Mouse (Mus musculus) spleen, adult 2 months (tissue): ENCODE data around the gene Cd3eap. TPM values are rescaled to one million over a fixed set of nuclear protein-coding genes. Genes with fewer than 3 reads are reported as not detected.
A peak's percentile ranks its signal among the peaks of the same experiment; 100 is the strongest.

ENCODE experiments used
- DNase-seq, 2 experiments: peaks; one replicate each; pipeline versions ENCODE4 v3.0.0 to v3.0.0-alpha.2; 2012 to 2021; ENCODE audit warnings: low spot score in 2 of 2, low read depth in 1 of 2
- H3K27ac ChIP-seq: fragments of 200-500 bp; 2 replicates; pipeline ENCODE4 v1.5.1; 2012; ENCODE audit warnings: low read length, inconsistent platforms; ENCODE audit not compliant: insufficient read depth
- H3K27me3 ChIP-seq: fragments of 200-500 bp; 2 replicates; pipeline ENCODE4 v1.6.1; 2012; ENCODE audit warnings: mild to moderate bottlenecking, moderate library complexity, low read length, inconsistent platforms; ENCODE audit not compliant: control insufficient read depth, insufficient read depth
- H3K36me3 ChIP-seq: fragments of 200-500 bp; 2 replicates; pipeline ENCODE4 v1.6.1; 2012; ENCODE audit warnings: mild to moderate bottlenecking, low read length, inconsistent platforms; ENCODE audit not compliant: control insufficient read depth, insufficient read depth
- H3K4me1 ChIP-seq: fragments of 200-500 bp; 2 replicates; pipeline ENCODE4 v1.6.1; 2011; ENCODE audit warnings: inconsistent platforms; ENCODE audit not compliant: control insufficient read depth, insufficient read depth, insufficient read length
- H3K4me3 ChIP-seq: fragments of 200-500 bp; 2 replicates; pipeline ENCODE4 v1.5.1; 2011; ENCODE audit warnings: mild to moderate bottlenecking, inconsistent platforms; ENCODE audit not compliant: insufficient read depth, insufficient read length; ENCODE audit errors: extremely low read depth
- CTCF ChIP-seq: fragments of 200-500 bp; IDR thresholded peaks from 2 replicates; pipeline ENCODE4 v1.5.1; 2011; ENCODE audit warnings: mild to moderate bottlenecking, inconsistent platforms; ENCODE audit not compliant: insufficient read depth, insufficient read length, insufficient replicate concordance; ENCODE audit errors: extremely low read depth
- POLR2A ChIP-seq: fragments of 200-500 bp; IDR thresholded peaks from 2 replicates; pipeline ENCODE4 v1.6.1; 2011; ENCODE audit warnings: low read depth, low read length, inconsistent platforms
- WGBS: fragments of 180-500 bp; shearing (Covaris S2); methylation state at CpG from one replicate; pipeline ENCODE4 v1.1.7; 2018; 5-methylcytosine and 5-hydroxymethylcytosine counted together
- polyA plus RNA-seq: library from polyadenylated mRNA; depleted of rRNA; stranded (reverse); fragments of >200 nt; gene quantifications from 2 replicates; pipeline ENCODE4 v1.2.3, GENCODE M21; 2012

Cd3eap gene
- polyA plus RNA-seq, 1 experiment: 5.8 TPM

GRCm38 (mm10) chr7:19337122-19337521, 22.2 kb downstream of the Cd3eap start:
- Histone ChIP-seq H3K27me3 (peaks cover 5% of the 10 kb centered on the region), H3K4me1 (peaks cover 7% of the 10 kb centered on the region), H3K27ac (no peak overlapping the region), H3K4me3 (no peak overlapping the region), H3K36me3 (no peaks in the 10 kb centered on the region)
- DNase-seq: no peak
- 32% methylated on average over 10 of the region's 10 CpGs for WGBS
- no peak for TF ChIP-seq CTCF
- TF ChIP-seq POLR2A: no peak

DNA sequence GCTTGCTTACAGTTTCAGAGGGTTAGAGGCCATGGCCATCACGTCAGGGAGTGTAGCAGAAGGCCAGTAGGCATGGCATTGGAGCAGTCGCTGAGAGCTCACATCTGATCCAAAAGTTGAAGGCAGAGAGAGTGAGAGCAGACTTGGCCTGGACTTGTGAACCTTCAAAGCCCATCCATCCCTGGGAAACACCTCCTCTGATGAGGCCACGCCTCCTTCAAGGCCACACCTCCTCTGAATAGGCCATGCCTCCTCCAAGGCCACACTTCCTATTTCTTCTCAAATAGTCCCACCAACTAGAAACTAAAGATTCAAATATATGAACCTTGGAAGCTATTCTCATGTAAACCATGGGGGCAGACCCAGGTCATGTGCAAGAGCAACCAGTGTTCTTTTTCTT, 23.7 kb downstream of the Cd3eap start:
- no peaks in the 10 kb centered on the region for H3K27me3 ChIP-seq
- peaks cover 7% of the 10 kb centered on the region for H3K4me1 ChIP-seq
- no peak for TF ChIP-seq POLR2A
- H3K36me3 ChIP-seq: no peaks in the 10 kb centered on the region
- DNase-seq: no peak
- H3K27ac ChIP-seq: no peak overlapping the region
- 53% methylated on average over 3 of the region's 3 CpGs for WGBS
- no peak overlapping the region for H3K4me3 ChIP-seq

DNA sequence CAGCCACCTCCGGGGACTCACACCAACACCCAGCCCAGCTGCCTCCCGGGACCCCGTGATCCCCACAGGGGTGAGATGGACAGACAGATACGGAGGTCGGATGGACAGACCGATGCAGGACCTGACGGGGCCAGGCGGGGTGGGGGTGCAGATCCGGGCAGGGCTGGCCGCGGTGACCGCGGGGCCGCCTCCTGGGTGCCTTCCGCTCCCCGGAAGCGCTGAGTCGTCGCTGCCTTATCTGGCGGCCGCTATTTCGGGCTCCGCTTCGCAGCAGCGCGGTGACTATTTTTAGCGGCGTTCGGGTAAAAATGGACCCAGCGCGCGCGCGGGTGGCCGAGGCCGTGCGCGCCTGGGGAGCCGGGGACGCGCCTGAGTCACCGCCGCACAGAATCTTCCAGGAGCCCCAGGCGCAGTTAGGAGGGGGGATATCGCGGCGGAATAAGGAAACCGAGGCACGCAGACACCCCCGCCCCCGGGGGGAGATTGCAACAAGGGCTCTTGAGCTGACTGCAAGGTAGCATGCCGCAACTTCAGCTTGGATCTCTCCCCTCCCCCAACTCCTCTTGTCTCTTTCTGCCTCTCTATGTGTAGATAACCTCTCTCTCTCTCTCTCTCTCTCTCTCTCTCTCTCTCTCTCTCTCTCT, 26.5 kb downstream of the Cd3eap start:
- peak overlapping the region; percentile 60 for H3K4me3 ChIP-seq
- under 1% methylated on average over 52 of the region's 52 CpGs for WGBS
- DNase-seq: peak in 1 of 2 experiments; percentile 77
- TF ChIP-seq POLR2A: no peak
- no peak for TF ChIP-seq CTCF
- no peaks in the 10 kb centered on the region for H3K36me3 ChIP-seq
- H3K27ac ChIP-seq: peak overlapping the region; percentile 41
- no peaks in the 10 kb centered on the region for H3K27me3 ChIP-seq
- peaks cover 7% of the 10 kb centered on the region for H3K4me1 ChIP-seq

GRCm38 (mm10) chr7:19331910-19332309, 27.4 kb downstream of the Cd3eap start:
- H3K27me3 ChIP-seq: no peaks in the 10 kb centered on the region
- DNase-seq: no peak
- H3K4me3 ChIP-seq: no peak overlapping the region
- TF ChIP-seq POLR2A (no peak), CTCF (no peak)
- no peaks in the 10 kb centered on the region for H3K36me3 ChIP-seq
- peaks cover 12% of the 10 kb centered on the region for H3K4me1 ChIP-seq
- no peak overlapping the region for H3K27ac ChIP-seq
- 66% methylated on average over 2 of the region's 2 CpGs for WGBS

GRCm38 (mm10) chr7:19328425-19328824, 30.9 kb downstream of the Cd3eap start:
- H3K4me3 ChIP-seq: no peak overlapping the region
- no peak for DNase-seq
- H3K36me3 ChIP-seq: no peaks in the 10 kb centered on the region
- H3K27me3 ChIP-seq: peaks cover 2% of the 10 kb centered on the region; the same call in 1 of the 2 replicates
- H3K27ac ChIP-seq: no peak overlapping the region
- TF ChIP-seq POLR2A (no peak), CTCF (no peak)
- peaks cover 26% of the 10 kb centered on the region for H3K4me1 ChIP-seq

GRCm38 (mm10) chr7:19327782-19328181, 31.5 kb downstream of the Cd3eap start:
- peaks cover 26% of the 10 kb centered on the region for H3K4me1 ChIP-seq
- peaks cover 2% of the 10 kb centered on the region; the same call in 1 of the 2 replicates for H3K27me3 ChIP-seq
- WGBS: 62% methylated on average over 5 of the region's 5 CpGs
- H3K36me3 ChIP-seq: no peaks in the 10 kb centered on the region
- TF ChIP-seq POLR2A: no peak
- TF ChIP-seq CTCF: no peak
- H3K4me3 ChIP-seq: no peak overlapping the region
- no peak overlapping the region for H3K27ac ChIP-seq
- no peak for DNase-seq

- TF ChIP-seq POLR2A (no peak), CTCF (no peak)
- no peaks in the 10 kb centered on the region for H3K36me3 ChIP-seq
- peaks cover 21% of the 10 kb centered on the region; the same call in 1 of the 2 replicates for H3K4me1 ChIP-seq
- WGBS: 5% methylated on average over 22 of the region's 22 CpGs
- H3K27me3 ChIP-seq: peaks cover 2% of the 10 kb centered on the region; the same call in 1 of the 2 replicates
- DNase-seq: no peak
- H3K4me3 ChIP-seq: no peak overlapping the region
- no peak overlapping the region for H3K27ac ChIP-seq
Observed at GRCm38 (mm10) chr7:19327128-19327527, 32.2 kb downstream of the Cd3eap start.
